Mouse (Mus musculus) cerebellum, adult 9-11 months (tissue): ENCODE results near the gene Tac4.

Source experiments
- DNase-seq: peaks from one replicate; pipeline ENCODE4 v3.0.0; 2022

The Tac4 gene

DNA sequence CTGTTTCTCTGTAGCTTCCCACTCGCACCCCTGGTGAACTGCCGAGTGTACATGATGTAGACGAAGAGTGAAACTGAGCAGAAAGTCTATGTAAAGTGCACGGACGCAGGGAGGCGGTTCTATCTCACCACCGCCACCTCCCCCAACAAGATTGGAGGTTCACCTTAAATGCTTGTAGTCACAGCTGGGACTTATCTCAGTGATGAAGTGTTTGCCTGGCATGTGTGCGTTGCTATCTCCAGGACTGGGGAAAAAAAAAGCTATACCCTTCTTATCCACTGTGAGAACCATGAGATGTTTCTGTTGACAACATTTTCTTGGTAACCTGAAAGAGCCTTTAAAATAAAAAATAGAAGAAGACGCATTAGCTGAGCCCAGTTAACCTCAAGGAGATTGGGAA, 56.8 kb downstream of the Tac4 start:
- no peak for DNase-seq
